Mouse (Mus musculus): ENCODE results near the gene Racgap1.

GRCm38 (mm10) chr15:99700219-99701106 lies 49.0 kb upstream of the Racgap1 start:
- TF ChIP-seq CTCF (conservative IDR thresholded peaks at IDR 0.05; ENCODE audit: insufficient read depth, insufficient read length, low read depth, low read length): no peak
- TF ChIP-seq POLR2A (IDR thresholded peaks at IDR 0.05; ENCODE audit: low read depth, low read length): no peak
